Mouse (Mus musculus) ES-E14 (cell line): Measurements from ENCODE around the gene Itga9.

Source experiments
- CHD2 ChIP-seq: IDR thresholded peaks from 2 replicates; pipeline ENCODE4 v1.6.1; 2014; ENCODE audit warnings: mild to moderate bottlenecking, low read depth, low read length, inconsistent platforms
- HCFC1 ChIP-seq: IDR thresholded peaks from 2 replicates; pipeline ENCODE4 v1.6.1; 2012; ENCODE audit warnings: low read length, inconsistent platforms, borderline replicate concordance; ENCODE audit not compliant: insufficient read depth
- MAFK ChIP-seq: IDR thresholded peaks from 2 replicates; pipeline ENCODE4 v1.6.1; 2014; ENCODE audit warnings: mild to moderate bottlenecking, low read depth, low read length, inconsistent platforms; ENCODE audit not compliant: insufficient read depth
- ZNF384 ChIP-seq: IDR thresholded peaks from 2 replicates; pipeline ENCODE4 v1.6.1; 2012; ENCODE audit warnings: low read depth, low read length, inconsistent platforms

- TF ChIP-seq MAFK (no peak), CHD2 (no peak), HCFC1 (no peak), ZNF384 (no peak)
These were observed 331.0 kb downstream of the Itga9 start for GRCm38 (mm10) chr9:118937515-118937914.
